11 mouse cellular contexts compared by ENCODE assay signal in genomic region chr12:79946777-79947176, GRCm38 (mm10).
DNase-seq lines count a peak whose midpoint lies in the region; ATAC-seq and TF ChIP-seq lines count a peak whose summit lies in the region.
"Had no signal": no experiment of that assay in that cellular context is flagged by ENCODE, and none has a peak within 500 bp of the region (broad histone marks: within the 10 kb centered on the region; RNA-seq: fewer than 3 reads in every experiment).

No protein-coding gene starts in this region.

- H3K9ac ChIP-seq in forebrain, postnatal 0 days, result no peak overlapping the region
- no peak overlapping the region for H3K9ac ChIP-seq in forebrain, embryonic 15.5 days (replicated peaks)
- no peak overlapping the region for H3K9ac ChIP-seq in liver, embryonic 14.5 days (replicated peaks)
- H3K9ac ChIP-seq: heart, embryonic 15.5 days had no signal

- no peak for DNase-seq in forebrain, postnatal 0 days
- no peak for DNase-seq in liver, embryonic 14.5 days (ENCODE audit: low read depth in 3 of 3, low spot score in 3 of 3)
- no peak for DNase-seq in liver
- DNase-seq in ES-CJ7 (ENCODE audit: low read depth, low spot score), result peak; percentile 44
- no peak for DNase-seq in MN1 (ENCODE audit: low spot score)
- no peak for DNase-seq in urinary bladder, adult 18-20 months (ENCODE audit: low spot score in 2 of 2)
- DNase-seq: cerebellum, postnatal 36 days; kidney, adult 18-20 months had no signal

- TF ChIP-seq EP300 in liver, embryonic 14.5 days (IDR thresholded peaks at IDR 0.05; ENCODE audit: low read depth), result no peak

- no peaks in the 10 kb centered on the region for H3K36me3 ChIP-seq in forebrain, postnatal 0 days (ENCODE audit: insufficient read depth)
- H3K36me3 ChIP-seq in forebrain, embryonic 15.5 days, result no peaks in the 10 kb centered on the region
- H3K36me3 ChIP-seq in liver, embryonic 14.5 days (replicated peaks; ENCODE audit: control insufficient read depth, insufficient read depth, low read depth), result no peaks in the 10 kb centered on the region
- H3K36me3 ChIP-seq: heart, embryonic 15.5 days had no signal

- H3K4me2 ChIP-seq in forebrain, postnatal 0 days (ENCODE audit: low read depth), result no peak overlapping the region
- H3K4me2 ChIP-seq in forebrain, embryonic 15.5 days (replicated peaks), result no peak overlapping the region
- no peak overlapping the region for H3K4me2 ChIP-seq in liver, embryonic 14.5 days (ENCODE audit: low read depth)
- H3K4me2 ChIP-seq: heart, embryonic 15.5 days had no signal

- no peaks in the 10 kb centered on the region for H3K9me3 ChIP-seq in forebrain, postnatal 0 days (ENCODE audit: low read length)
- no peaks in the 10 kb centered on the region for H3K9me3 ChIP-seq in forebrain, embryonic 15.5 days
- no peaks in the 10 kb centered on the region for H3K9me3 ChIP-seq in liver, embryonic 14.5 days (ENCODE audit: control insufficient read depth, low read length)
- H3K9me3 ChIP-seq: heart, embryonic 15.5 days had no signal

- WGBS in forebrain, postnatal 0 days, result 88% methylated on average over 10 of the region's 10 CpGs
- WGBS in forebrain, embryonic 15.5 days, result 87% methylated on average over 10 of the region's 10 CpGs
- 77% methylated on average over 10 of the region's 10 CpGs for WGBS in liver, embryonic 14.5 days (ENCODE audit: insufficient replicate concordance)

- no peaks in the 10 kb centered on the region for H3K4me1 ChIP-seq in forebrain, postnatal 0 days (ENCODE audit: insufficient read depth)
- no peaks in the 10 kb centered on the region for H3K4me1 ChIP-seq in forebrain, embryonic 15.5 days
- peaks cover 9 to 24% of the 10 kb centered on the region in 2 experiments for H3K4me1 ChIP-seq in liver, embryonic 14.5 days (replicated peaks; ENCODE audit: control insufficient read depth in 2 of 2, insufficient read depth in 2 of 2, low read length in 1 of 2)

- no peak overlapping the region for H3K4me3 ChIP-seq in forebrain, postnatal 0 days (ENCODE audit: low read depth, low read length)
- H3K4me3 ChIP-seq in forebrain, embryonic 15.5 days, result no peak overlapping the region
- H3K4me3 ChIP-seq in liver, embryonic 14.5 days (ENCODE audit: insufficient read depth in 1 of 2, low read depth in 2 of 2, low read length in 2 of 2), result no peak overlapping the region
- H3K4me3 ChIP-seq: heart, embryonic 15.5 days had no signal

- no peak for ATAC-seq in forebrain, postnatal 0 days
- ATAC-seq in forebrain, embryonic 15.5 days (replicated peaks), result no peak
- no peak for ATAC-seq in liver, embryonic 14.5 days (ENCODE audit: insufficient read depth)
- 0 out of 2 replicates have a peak, but pooled peaks have one; percentile 41 for ATAC-seq in megakaryocyte, adult 5-6 weeks (ENCODE audit: poor library complexity, severe bottlenecking)

- TF ChIP-seq CTCF in forebrain, postnatal 0 days (IDR thresholded peaks at IDR 0.05; ENCODE audit: low read depth), result 0 out of 2 replicates have a peak, but pooled peaks have one; percentile 10
- peak; percentile 69 for TF ChIP-seq CTCF in liver, embryonic 14.5 days (IDR thresholded peaks at IDR 0.05; ENCODE audit: low read depth)

- no peak overlapping the region for H3K27ac ChIP-seq in forebrain, postnatal 0 days (ENCODE audit: low read depth, low read length)
- H3K27ac ChIP-seq in forebrain, embryonic 15.5 days (replicated peaks), result no peak overlapping the region
- H3K27ac ChIP-seq in liver, embryonic 14.5 days, result no peak overlapping the region
- H3K27ac ChIP-seq: heart, embryonic 15.5 days had no signal

- H3K27me3 ChIP-seq in forebrain, postnatal 0 days (ENCODE audit: insufficient read depth, low read length), result no peaks in the 10 kb centered on the region
- no peaks in the 10 kb centered on the region for H3K27me3 ChIP-seq in forebrain, embryonic 15.5 days
- H3K27me3 ChIP-seq in liver, embryonic 14.5 days (ENCODE audit: control insufficient read depth, insufficient read depth, low read length), result no peaks in the 10 kb centered on the region
- H3K27me3 ChIP-seq: heart, embryonic 15.5 days had no signal
